Mouse (Mus musculus) spleen, postnatal 0 days (tissue): ENCODE data around the gene Mrps26. TPM values are rescaled to one million over a fixed set of nuclear protein-coding genes. Genes with fewer than 3 reads are reported as not detected.

Experiments
- polyA plus RNA-seq: library from polyadenylated mRNA; unstranded; fragments of >200 nt; fragmentation: Nextera tagmentation; extraction: Ambion mirVana; gene quantifications from 2 replicates; pipeline ENCODE4 v1.2.1, GENCODE M21; 2015

Gene Mrps26
- polyA plus RNA-seq = 64.0 and 70.6 TPM in 2 replicates

DNA sequence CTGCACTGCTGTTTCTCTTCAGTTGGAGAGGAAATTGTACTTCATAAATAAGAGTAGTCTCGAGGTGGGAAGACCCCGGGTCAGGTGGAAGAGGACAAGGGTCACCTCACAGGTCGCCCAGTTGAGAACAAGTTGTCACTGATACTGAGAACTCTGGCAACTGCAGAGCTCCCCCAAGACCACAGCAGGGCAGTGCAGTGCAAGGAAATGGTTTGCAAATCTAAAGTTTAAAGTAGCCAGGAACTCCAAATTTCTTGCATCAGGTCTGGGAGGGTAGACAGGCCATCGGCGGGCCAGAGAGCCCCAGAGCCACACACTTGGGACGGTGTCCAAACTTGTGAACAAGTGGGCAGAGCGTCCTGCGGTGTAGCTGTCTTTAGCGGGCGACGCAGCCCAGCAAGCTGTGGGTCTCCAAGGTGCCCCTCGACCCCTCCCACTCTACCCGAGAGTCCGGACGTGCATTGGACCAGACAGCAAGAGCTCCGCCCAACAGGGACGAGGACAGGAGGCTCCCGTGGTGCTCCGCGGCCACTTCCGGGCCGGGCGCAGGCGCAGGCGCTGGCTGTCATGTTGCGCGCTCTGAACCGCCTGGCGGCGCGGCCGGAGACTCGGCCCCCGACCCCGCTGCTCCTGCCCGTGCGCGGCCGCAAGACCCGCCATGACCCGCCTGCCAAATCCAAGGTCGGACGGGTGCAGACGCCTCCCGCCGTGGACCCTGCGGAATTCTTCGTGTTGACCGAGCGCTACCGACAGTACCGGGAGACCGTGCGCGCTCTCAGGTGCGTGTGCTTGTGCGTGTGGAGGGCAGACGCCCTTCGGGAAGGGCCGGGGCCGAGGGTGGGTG is at the start of gene Mrps26:
Gene Mrps26 (plus strand): TSS at position 531 of the 844 bp plus-strand sequence.

DNA sequence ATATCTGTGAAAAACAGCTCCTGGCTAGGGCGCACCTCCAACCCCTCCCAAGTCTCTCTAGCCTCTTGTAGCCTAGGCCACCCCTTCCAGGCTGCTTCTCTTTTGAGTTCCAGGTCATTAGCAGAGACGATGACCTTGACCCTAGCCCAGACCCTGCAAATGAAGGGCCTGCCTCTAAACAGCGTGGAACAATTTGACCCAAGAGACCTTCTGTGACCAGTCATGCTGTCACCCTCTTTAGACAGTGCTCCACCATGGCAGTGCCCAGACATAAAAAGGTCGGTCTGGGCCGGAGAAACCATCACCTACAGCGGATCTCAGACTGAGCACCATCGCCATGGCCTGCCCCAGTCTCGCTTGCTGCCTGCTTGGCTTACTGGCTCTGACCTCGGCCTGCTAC is 12.3 kb downstream of the Mrps26 start, which contains the start of gene Oxt:
Gene Oxt (plus strand): TSS at position 301 of the 400 bp plus-strand sequence.

DNA sequence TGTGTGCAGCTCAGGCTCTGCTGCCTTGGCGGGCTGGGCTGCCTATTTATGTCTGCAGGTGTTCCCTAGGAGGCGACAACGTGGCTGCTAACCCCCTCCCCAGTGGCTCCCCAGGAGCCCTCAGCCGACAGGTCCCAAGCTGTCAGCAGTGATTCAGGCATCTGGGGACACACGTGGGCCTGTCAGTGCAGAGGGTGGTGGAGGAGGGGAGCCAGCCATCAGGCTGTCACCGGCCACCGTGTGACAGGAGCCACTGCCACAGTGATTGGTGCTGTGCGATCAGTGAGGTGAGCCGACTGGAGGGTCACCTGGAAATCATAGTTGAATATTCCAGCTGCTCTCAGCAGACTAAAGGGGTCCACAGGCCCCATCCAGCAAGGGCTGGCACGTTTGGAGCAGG is 19.0 kb downstream of the Mrps26 start, which contains the start of gene Avp:
Gene Avp (minus strand): TSS at position 3 of the 400 bp plus-strand sequence.

Other genes with a start within 250 kb of the Mrps26 start
- 18.5 and 23.9 TPM in 2 replicates for gene Cpxm1, start 166.2 kb upstream of the Mrps26 start, polyA plus RNA-seq
- gene Gm28372, start 158.5 kb upstream of the Mrps26 start, polyA plus RNA-seq = not detected in 2 replicates
- not detected in 2 replicates for gene 1700020A23Rik, start 158.5 kb upstream of the Mrps26 start, polyA plus RNA-seq
- not detected in 2 replicates for gene Tmem239, start 157.3 kb upstream of the Mrps26 start, polyA plus RNA-seq
- 51.9 and 56.3 TPM in 2 replicates for gene Vps16, start 139.4 kb upstream of the Mrps26 start, polyA plus RNA-seq
- gene Pced1a, start 139.0 kb upstream of the Mrps26 start, polyA plus RNA-seq = 3.8 and 4.5 TPM in 2 replicates
- gene Ptpra, start 113.5 kb upstream of the Mrps26 start, polyA plus RNA-seq = 36.1 and 43.6 TPM in 2 replicates
- gene Oxt, start 12.4 kb downstream of the Mrps26 start, polyA plus RNA-seq = not detected in 2 replicates
- not detected in 2 replicates for gene Avp, start 18.8 kb downstream of the Mrps26 start, polyA plus RNA-seq
- 8.1 and 8.6 TPM in 2 replicates for gene Fastkd5, start 66.3 kb downstream of the Mrps26 start, polyA plus RNA-seq
- 4.1 and 4.3 TPM in 2 replicates for gene Ubox5, start 66.3 kb downstream of the Mrps26 start, polyA plus RNA-seq
- gene Lzts3, start 79.1 kb downstream of the Mrps26 start, polyA plus RNA-seq = 0.29 and 0.55 TPM in 2 replicates
- 49.6 and 58.7 TPM in 2 replicates for gene Ddrgk1, start 100.9 kb downstream of the Mrps26 start, polyA plus RNA-seq
- 55.3 and 57.9 TPM in 2 replicates for gene Itpa, start 103.9 kb downstream of the Mrps26 start, polyA plus RNA-seq
- gene Slc4a11, start 133.8 kb downstream of the Mrps26 start, polyA plus RNA-seq = 0.34 and 0.42 TPM in 2 replicates